Mouse (Mus musculus) brain, embryonic 14.5 days (tissue): ENCODE measurements at regions not wholly inside any gene's neighbourhood (a gene's known extent, or its start where the extent isn't known, plus 50 kb on each side); places are given as distances from the start of the nearest gene placed in this dataset.

Source experiments
- DNase-seq: peaks from one replicate; pipeline ENCODE4 v3.0.0-alpha.2; 2011; ENCODE audit warnings: low read depth
- CTCF ChIP-seq: fragments of 200-500 bp; IDR thresholded peaks from 2 replicates; pipeline ENCODE4 v1.5.1; 2012; ENCODE audit warnings: inconsistent platforms, mild to moderate bottlenecking, moderate library complexity, borderline replicate concordance; ENCODE audit not compliant: insufficient read depth, insufficient read length; ENCODE audit errors: extremely low read depth
- POLR2A ChIP-seq: fragments of 200-500 bp; IDR thresholded peaks from 2 replicates; pipeline ENCODE4 v1.6.1; 2012; ENCODE audit warnings: mild to moderate bottlenecking, inconsistent platforms, borderline replicate concordance; ENCODE audit not compliant: poor library complexity, insufficient read depth, insufficient read length, severe bottlenecking; ENCODE audit errors: extremely low read depth

GRCm38 (mm10) chr1:107914671-107915590, 325.1 kb downstream of the Serpinb8 start:
- no peak for TF ChIP-seq POLR2A
- TF ChIP-seq CTCF, result no peak
- peak; percentile 59 for DNase-seq

GRCm38 (mm10) chr1:107917037-107917436, 327.2 kb downstream of the Serpinb8 start:
- DNase-seq, result no peak
- TF ChIP-seq POLR2A (no peak), CTCF (no peak)

GRCm38 (mm10) chr1:107941601-107942270, 351.9 kb downstream of the Serpinb8 start:
- DNase-seq, result no peak
- TF ChIP-seq POLR2A (no peak), CTCF (no peak)

GRCm38 (mm10) chr1:107946204-107946939, 356.6 kb downstream of the Serpinb8 start:
- no peak for TF ChIP-seq CTCF
- no peak for TF ChIP-seq POLR2A
- DNase-seq, result peak; percentile 58

GRCm38 (mm10) chr1:107950396-107950795, 360.6 kb downstream of the Serpinb8 start:
- DNase-seq, result peak; percentile 16
- TF ChIP-seq POLR2A (no peak), CTCF (no peak)

GRCm38 (mm10) chr1:107961009-107961408, 371.2 kb downstream of the Serpinb8 start:
- no peak for DNase-seq
- no peak for TF ChIP-seq CTCF
- no peak for TF ChIP-seq POLR2A

GRCm38 (mm10) chr1:107975626-107976335, 386.0 kb downstream of the Serpinb8 start:
- TF ChIP-seq POLR2A (no peak), CTCF (no peak)
- peak; percentile 76 for DNase-seq

- TF ChIP-seq POLR2A, result no peak
- no peak for TF ChIP-seq CTCF
- peak; percentile 6 for DNase-seq
These were observed 387.9 kb downstream of the Serpinb8 start for GRCm38 (mm10) chr1:107977686-107978085.

GRCm38 (mm10) chr1:107978411-107978810, 388.6 kb downstream of the Serpinb8 start:
- TF ChIP-seq CTCF (no peak), POLR2A (no peak)
- DNase-seq, result peak; percentile 82

GRCm38 (mm10) chr1:107985646-107986045, 395.8 kb downstream of the Serpinb8 start:
- no peak for DNase-seq
- no peak for TF ChIP-seq POLR2A
- no peak for TF ChIP-seq CTCF

GRCm38 (mm10) chr1:107988076-107988475, 398.3 kb downstream of the Serpinb8 start:
- no peak for DNase-seq
- TF ChIP-seq POLR2A, result no peak
- TF ChIP-seq CTCF, result no peak

- no peak for TF ChIP-seq CTCF
- TF ChIP-seq POLR2A, result no peak
- peak; percentile 75 for DNase-seq
These were observed 403.2 kb downstream of the Serpinb8 start for GRCm38 (mm10) chr1:107993013-107993412.
